Mouse (Mus musculus): Measurements from ENCODE around the gene Nlgn2. TPM values are rescaled to one million over a fixed set of nuclear protein-coding genes. Genes with fewer than 3 reads are reported as not detected.

Gene Nlgn2
- polyA plus RNA-seq, 1 experiment: 14.4 TPM

DNA sequence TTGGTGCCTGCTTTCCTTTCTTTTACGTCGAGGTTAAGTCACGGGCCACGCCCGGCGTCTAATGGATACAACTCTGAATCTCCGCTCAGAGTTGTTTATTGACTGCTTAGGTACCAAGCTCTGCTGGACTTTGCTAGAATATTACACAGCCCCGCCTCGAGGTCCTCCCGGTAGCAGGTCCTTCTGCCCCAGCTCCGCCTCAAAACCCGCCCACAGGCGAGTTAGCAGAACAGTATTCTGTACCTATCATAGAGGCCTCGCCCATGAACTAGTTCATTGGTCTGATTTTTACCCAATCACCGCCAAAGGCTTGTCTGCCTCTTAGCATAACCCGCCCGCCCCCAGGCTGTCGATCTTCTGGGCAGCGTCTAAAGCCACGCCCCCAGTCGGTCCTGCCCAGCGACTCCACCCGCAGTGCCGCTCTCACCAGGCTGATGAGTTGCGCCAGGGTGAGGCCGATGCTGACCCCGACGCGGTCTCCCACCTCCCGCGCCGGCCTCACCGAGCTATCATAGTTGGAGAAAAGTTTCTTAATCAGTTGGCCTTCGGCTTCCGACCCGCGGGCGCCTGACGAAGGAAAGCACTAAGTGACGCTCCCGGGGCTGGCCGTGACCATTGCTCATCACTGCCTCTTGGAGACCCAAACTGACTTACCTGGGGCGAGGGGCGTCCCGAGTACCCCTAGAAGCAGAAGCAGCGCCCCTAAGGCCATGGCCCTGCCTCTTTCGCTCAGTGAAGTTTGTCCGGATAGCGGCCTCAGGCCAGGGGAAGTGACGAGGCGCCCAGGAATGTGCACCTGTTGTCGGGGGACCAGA, 42.2 kb downstream of the Nlgn2 start, which contains the start of gene Chrnb1:
Gene Chrnb1, minus strand, starts transcription at position 776 of the 815 bp plus-strand sequence.
- peak; percentile 94 for DNase-seq
- TF ChIP-seq CTCF (IDR thresholded peaks at IDR 0.05; ENCODE audit: borderline replicate concordance, control insufficient read depth, extremely low read depth, insufficient read depth, low read length, poor library complexity) (no peak), POLR2A (IDR thresholded peaks at IDR 0.05; ENCODE audit: control insufficient read depth, extremely low read depth, insufficient read depth, low read length, poor library complexity) (no peak)
- peak within 1 kb of the TSS; percentile 76 for H3K4me3 ChIP-seq (ENCODE audit: control insufficient read depth, insufficient read depth, low read length)
- H3K27ac ChIP-seq (ENCODE audit: control insufficient read depth, insufficient read depth, low read length): no peak within 1 kb of the TSS
- no peaks in the 10 kb centered on the region for H3K36me3 ChIP-seq (ENCODE audit: control insufficient read depth, insufficient read depth, low read length)
- no peaks in the 10 kb centered on the region; the same call in 1 of the 2 replicates for H3K27me3 ChIP-seq (ENCODE audit: control insufficient read depth, insufficient read depth, low read length)
- 3% methylated on average over 52 of the region's 52 CpGs for WGBS
- H3K4me1 ChIP-seq (replicated peaks; ENCODE audit: control insufficient read depth, insufficient read depth, low read length): peaks cover 2% of the 10 kb centered on the region

DNA sequence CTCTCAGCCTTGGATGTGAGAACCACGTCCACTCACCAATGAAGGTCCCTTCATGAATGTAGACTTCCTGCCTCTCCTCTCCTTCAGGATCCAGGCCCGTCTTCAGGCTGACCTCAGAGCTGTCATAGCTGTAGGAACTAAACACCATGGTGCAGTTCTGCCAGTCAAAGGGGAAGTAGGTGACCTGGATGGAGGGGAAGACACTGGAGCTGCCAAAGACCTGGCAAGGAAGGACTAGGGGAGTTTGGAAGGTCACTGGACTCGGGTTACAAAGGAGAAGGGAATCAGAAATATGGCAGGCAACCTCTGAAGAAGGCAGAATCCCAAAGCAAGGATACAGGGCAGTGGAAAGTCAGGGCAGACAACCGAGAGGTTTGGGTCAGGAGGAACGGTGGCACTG, 44.2 kb downstream of the Nlgn2 start:
- WGBS: 89% methylated on average over 5 of the region's 5 CpGs
- H3K27me3 ChIP-seq (ENCODE audit: control insufficient read depth, insufficient read depth, low read length): no peaks in the 10 kb centered on the region
- TF ChIP-seq CTCF (IDR thresholded peaks at IDR 0.05; ENCODE audit: borderline replicate concordance, control insufficient read depth, extremely low read depth, insufficient read depth, low read length, poor library complexity) (no peak), POLR2A (IDR thresholded peaks at IDR 0.05; ENCODE audit: control insufficient read depth, extremely low read depth, insufficient read depth, low read length, poor library complexity) (no peak)

DNA sequence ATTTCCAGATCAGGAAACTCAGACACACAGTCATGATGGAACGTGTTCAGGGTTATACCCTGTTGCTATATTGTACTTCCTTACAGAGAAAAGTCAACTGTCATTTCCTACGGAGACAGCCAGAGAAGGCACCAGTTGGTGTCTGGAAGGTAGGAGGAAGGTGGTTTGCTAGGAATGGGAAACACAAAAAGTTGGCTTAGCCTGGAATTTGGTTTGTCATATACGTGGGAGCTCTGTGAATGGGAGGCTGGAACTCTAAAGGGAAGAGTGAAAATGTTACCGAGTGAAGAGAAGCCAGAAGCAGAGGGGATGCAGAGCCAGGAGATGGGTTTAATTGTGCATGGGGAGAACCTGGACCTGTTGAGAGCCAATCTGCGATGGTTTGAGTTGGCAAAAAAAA, 46.2 kb downstream of the Nlgn2 start:
- DNase-seq: no peak
- no peak overlapping the region for H3K27ac ChIP-seq (ENCODE audit: control insufficient read depth, insufficient read depth, low read length)
- H3K4me1 ChIP-seq (replicated peaks; ENCODE audit: control insufficient read depth, insufficient read depth, low read length): no peaks in the 10 kb centered on the region; the same call in 1 of the 2 replicates
- H3K27me3 ChIP-seq (ENCODE audit: control insufficient read depth, insufficient read depth, low read length): no peaks in the 10 kb centered on the region
- H3K36me3 ChIP-seq (ENCODE audit: control insufficient read depth, insufficient read depth, low read length): no peaks in the 10 kb centered on the region
- TF ChIP-seq CTCF (IDR thresholded peaks at IDR 0.05; ENCODE audit: borderline replicate concordance, control insufficient read depth, extremely low read depth, insufficient read depth, low read length, poor library complexity) (no peak), POLR2A (IDR thresholded peaks at IDR 0.05; ENCODE audit: control insufficient read depth, extremely low read depth, insufficient read depth, low read length, poor library complexity) (no peak)
- WGBS: 95% methylated on average over 5 of the region's 5 CpGs
- no peak overlapping the region for H3K4me3 ChIP-seq (ENCODE audit: control insufficient read depth, insufficient read depth, low read length)

More for the DNA sequence above, 44.2 kb downstream of the Nlgn2 start:
- Histone ChIP-seq H3K4me3 (ENCODE audit: control insufficient read depth, insufficient read depth, low read length) (no peak overlapping the region), H3K27ac (ENCODE audit: control insufficient read depth, insufficient read depth, low read length) (no peak overlapping the region), H3K36me3 (ENCODE audit: control insufficient read depth, insufficient read depth, low read length) (no peaks in the 10 kb centered on the region), H3K4me1 (replicated peaks; ENCODE audit: control insufficient read depth, insufficient read depth, low read length) (no peaks in the 10 kb centered on the region; the same call in 1 of the 2 replicates)
- DNase-seq: no peak

DNA sequence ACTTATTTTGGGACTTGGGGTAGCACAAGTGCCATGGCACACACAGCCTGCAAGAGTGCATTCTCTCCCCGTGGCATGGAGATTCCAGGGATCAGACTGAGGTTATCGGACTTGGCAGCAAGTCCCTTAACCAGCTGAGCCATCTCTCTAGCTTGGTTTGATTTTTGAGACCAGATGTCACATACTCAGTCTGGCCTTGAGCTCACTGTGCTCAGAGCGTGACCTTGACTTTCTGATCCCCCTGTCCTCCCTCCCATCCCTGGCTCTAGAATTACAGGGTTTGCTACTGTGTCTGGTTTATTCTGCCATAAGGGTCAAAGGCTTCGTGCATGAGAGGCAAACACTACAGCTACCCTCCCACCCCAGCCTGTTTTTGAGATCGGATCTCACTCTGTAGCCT, 48.2 kb downstream of the Nlgn2 start:
- DNase-seq: no peak
- Histone ChIP-seq H3K27ac (ENCODE audit: control insufficient read depth, insufficient read depth, low read length) (no peak overlapping the region), H3K4me1 (replicated peaks; ENCODE audit: control insufficient read depth, insufficient read depth, low read length) (no peaks in the 10 kb centered on the region), H3K36me3 (ENCODE audit: control insufficient read depth, insufficient read depth, low read length) (no peaks in the 10 kb centered on the region), H3K4me3 (ENCODE audit: control insufficient read depth, insufficient read depth, low read length) (no peak overlapping the region), H3K27me3 (ENCODE audit: control insufficient read depth, insufficient read depth, low read length) (no peaks in the 10 kb centered on the region)
- 90% methylated on average over 5 of the region's 5 CpGs for whole genome bisulfite sequencing
- TF ChIP-seq CTCF (IDR thresholded peaks at IDR 0.05; ENCODE audit: borderline replicate concordance, control insufficient read depth, extremely low read depth, insufficient read depth, low read length, poor library complexity): no peak

DNA sequence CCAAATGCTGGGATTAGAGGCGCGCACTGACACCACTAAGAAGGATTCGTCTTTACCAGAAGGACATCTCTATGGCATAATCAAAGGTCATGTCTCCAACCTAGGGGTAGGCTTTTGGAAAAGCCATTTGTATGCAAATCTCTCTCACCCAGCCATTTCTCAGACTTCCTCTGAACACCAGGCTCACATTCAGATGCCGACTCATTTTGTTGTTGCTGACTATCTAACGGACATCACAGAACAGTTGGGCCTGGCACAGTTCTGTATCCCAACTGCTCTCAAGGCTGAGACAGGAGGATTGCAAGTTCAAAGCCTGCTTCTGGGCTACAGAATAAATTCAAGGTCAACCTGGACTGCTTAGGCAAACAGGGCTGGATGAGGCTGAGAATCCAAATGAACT, 50.3 kb downstream of the Nlgn2 start:
- no peaks in the 10 kb centered on the region for H3K36me3 ChIP-seq (ENCODE audit: control insufficient read depth, insufficient read depth, low read length)
- TF ChIP-seq POLR2A (IDR thresholded peaks at IDR 0.05; ENCODE audit: control insufficient read depth, extremely low read depth, insufficient read depth, low read length, poor library complexity): no peak
- TF ChIP-seq CTCF (IDR thresholded peaks at IDR 0.05; ENCODE audit: borderline replicate concordance, control insufficient read depth, extremely low read depth, insufficient read depth, low read length, poor library complexity): no peak
- no peak for DNase-seq
- WGBS: 93% methylated on average over 5 of the region's 5 CpGs
- no peaks in the 10 kb centered on the region for H3K4me1 ChIP-seq (replicated peaks; ENCODE audit: control insufficient read depth, insufficient read depth, low read length)
- no peak overlapping the region for H3K4me3 ChIP-seq (ENCODE audit: control insufficient read depth, insufficient read depth, low read length)
- H3K27ac ChIP-seq (ENCODE audit: control insufficient read depth, insufficient read depth, low read length): no peak overlapping the region
- H3K27me3 ChIP-seq (ENCODE audit: control insufficient read depth, insufficient read depth, low read length): no peaks in the 10 kb centered on the region

DNA sequence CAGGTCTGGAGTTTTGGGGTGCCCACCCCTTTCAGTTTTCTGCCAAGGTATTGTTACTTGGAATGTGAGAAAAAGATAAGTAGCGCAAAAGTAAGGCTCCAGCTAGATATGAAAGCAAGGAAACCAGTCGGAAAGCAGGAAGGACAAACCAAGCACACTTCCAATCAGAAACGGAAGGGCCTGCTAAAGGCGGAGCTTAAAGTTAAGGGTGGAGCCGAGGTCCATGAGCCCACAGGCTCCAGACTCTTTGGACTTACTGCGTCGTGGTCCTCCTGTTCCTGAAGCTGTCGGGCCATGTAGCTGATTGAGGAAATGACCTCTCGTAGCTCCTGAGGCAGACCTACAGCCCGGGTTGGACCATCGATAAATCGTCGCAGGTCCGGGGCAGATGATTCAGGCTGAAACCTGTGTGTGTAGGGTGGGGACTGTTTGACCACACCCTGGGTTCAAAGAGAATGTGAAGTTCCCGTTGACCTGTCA, 52.8 kb downstream of the Nlgn2 start:
- no peak for DNase-seq
- TF ChIP-seq CTCF (IDR thresholded peaks at IDR 0.05; ENCODE audit: borderline replicate concordance, control insufficient read depth, extremely low read depth, insufficient read depth, low read length, poor library complexity) (no peak), POLR2A (IDR thresholded peaks at IDR 0.05; ENCODE audit: control insufficient read depth, extremely low read depth, insufficient read depth, low read length, poor library complexity) (no peak)
- Histone ChIP-seq H3K27ac (ENCODE audit: control insufficient read depth, insufficient read depth, low read length) (no peak overlapping the region), H3K4me1 (replicated peaks; ENCODE audit: control insufficient read depth, insufficient read depth, low read length) (no peaks in the 10 kb centered on the region), H3K4me3 (ENCODE audit: control insufficient read depth, insufficient read depth, low read length) (no peak overlapping the region), H3K27me3 (ENCODE audit: control insufficient read depth, insufficient read depth, low read length) (no peaks in the 10 kb centered on the region), H3K36me3 (ENCODE audit: control insufficient read depth, insufficient read depth, low read length) (no peaks in the 10 kb centered on the region)
- WGBS: 61% methylated on average over 15 of the region's 15 CpGs

All from thymus, adult 2 months (tissue).